Mouse (Mus musculus) forebrain, embryonic 13.5 days (tissue): Measurements from ENCODE around the gene Lrrc42. TPM values are rescaled to one million over a fixed set of nuclear protein-coding genes. Genes with fewer than 3 reads are reported as not detected.

Source experiments
- ATAC-seq: fragments of 200-750 bp; cut with Nextera tagmentation; 2 replicates; pipeline ENCODE4 v1.8.0; 2017
- H3K27ac ChIP-seq: fragments of 300-500 bp; sonication (generic); 2 replicates; pipeline ENCODE4 v1.5.1; 2015; ENCODE audit warnings: inconsistent platforms, mild to moderate bottlenecking, moderate library complexity
- H3K27me3 ChIP-seq: fragments of 300-500 bp; sonication (generic); 2 replicates; pipeline ENCODE4 v1.6.1; 2015; ENCODE audit warnings: mild to moderate bottlenecking, inconsistent platforms
- H3K36me3 ChIP-seq: fragments of 300-500 bp; sonication (generic); 2 replicates; pipeline ENCODE4 v1.6.1; 2015; ENCODE audit warnings: mild to moderate bottlenecking, inconsistent platforms; ENCODE audit not compliant: poor library complexity, severe bottlenecking
- H3K4me1 ChIP-seq: fragments of 300-500 bp; sonication (generic); 2 replicates; pipeline ENCODE4 v1.6.1; 2015; ENCODE audit warnings: inconsistent platforms
- H3K4me2 ChIP-seq: fragments of 300-500 bp; sonication (generic); 2 replicates; pipeline ENCODE4 v1.6.1; 2015; ENCODE audit warnings: inconsistent platforms, mild to moderate bottlenecking, moderate library complexity
- H3K4me3 ChIP-seq: fragments of 300-500 bp; sonication (generic); 2 replicates; pipeline ENCODE4 v1.5.1; 2015; ENCODE audit warnings: mild to moderate bottlenecking, inconsistent platforms
- H3K9ac ChIP-seq: fragments of 300-500 bp; sonication (generic); 2 replicates; pipeline ENCODE4 v1.6.1; 2015; ENCODE audit warnings: mild to moderate bottlenecking, inconsistent platforms
- H3K9me3 ChIP-seq: fragments of 300-500 bp; sonication (generic); replicated peaks from 2 replicates; pipeline ENCODE4 v1.6.1; 2016; ENCODE audit warnings: inconsistent platforms
- WGBS: fragments of 180-500 bp; shearing (Covaris S2); methylation state at CpG from one replicate; pipeline ENCODE4 v1.1.7; 2015; 5-methylcytosine and 5-hydroxymethylcytosine counted together
- polyA plus RNA-seq: library from polyadenylated mRNA; unstranded; fragments of >200 nt; fragmentation: Nextera tagmentation; extraction: Ambion mirVana; gene quantifications from 2 replicates; pipeline ENCODE4 v1.2.1, GENCODE M21; 2015

Lrrc42 gene
- polyA plus RNA-seq, 1 experiment from 2014 or later = 68.9 TPM

- peaks cover 17% of the 10 kb centered on the region for H3K36me3 ChIP-seq
- 90% methylated on average over 1 of the region's 1 CpGs for WGBS
Measured at GRCm38 (mm10) chr4:107246040-107246439, 7.3 kb downstream of the Lrrc42 start.

GRCm38 (mm10) chr4:107245368-107245767 is 8.0 kb downstream of the Lrrc42 start:
- no peaks in the 10 kb centered on the region for H3K27me3 ChIP-seq
- ATAC-seq = no peak
- H3K4me1 ChIP-seq = peaks cover 27% of the 10 kb centered on the region
- WGBS = 71% methylated on average over 2 of the region's 2 CpGs
- peaks cover 24% of the 10 kb centered on the region for H3K36me3 ChIP-seq
- H3K4me2 ChIP-seq = no peak overlapping the region
- H3K27ac ChIP-seq = no peak overlapping the region
- H3K9me3 ChIP-seq = no peaks in the 10 kb centered on the region
- H3K4me3 ChIP-seq = no peak overlapping the region
- no peak overlapping the region for H3K9ac ChIP-seq

More at GRCm38 (mm10) chr4:107246040-107246439, 7.3 kb downstream of the Lrrc42 start:
- no peak overlapping the region for H3K4me2 ChIP-seq
- ATAC-seq = no peak
- H3K27ac ChIP-seq = no peak overlapping the region
- peaks cover 27% of the 10 kb centered on the region for H3K4me1 ChIP-seq
- no peak overlapping the region for H3K9ac ChIP-seq
- H3K9me3 ChIP-seq = no peaks in the 10 kb centered on the region
- no peak overlapping the region for H3K4me3 ChIP-seq
- no peaks in the 10 kb centered on the region for H3K27me3 ChIP-seq

DNA sequence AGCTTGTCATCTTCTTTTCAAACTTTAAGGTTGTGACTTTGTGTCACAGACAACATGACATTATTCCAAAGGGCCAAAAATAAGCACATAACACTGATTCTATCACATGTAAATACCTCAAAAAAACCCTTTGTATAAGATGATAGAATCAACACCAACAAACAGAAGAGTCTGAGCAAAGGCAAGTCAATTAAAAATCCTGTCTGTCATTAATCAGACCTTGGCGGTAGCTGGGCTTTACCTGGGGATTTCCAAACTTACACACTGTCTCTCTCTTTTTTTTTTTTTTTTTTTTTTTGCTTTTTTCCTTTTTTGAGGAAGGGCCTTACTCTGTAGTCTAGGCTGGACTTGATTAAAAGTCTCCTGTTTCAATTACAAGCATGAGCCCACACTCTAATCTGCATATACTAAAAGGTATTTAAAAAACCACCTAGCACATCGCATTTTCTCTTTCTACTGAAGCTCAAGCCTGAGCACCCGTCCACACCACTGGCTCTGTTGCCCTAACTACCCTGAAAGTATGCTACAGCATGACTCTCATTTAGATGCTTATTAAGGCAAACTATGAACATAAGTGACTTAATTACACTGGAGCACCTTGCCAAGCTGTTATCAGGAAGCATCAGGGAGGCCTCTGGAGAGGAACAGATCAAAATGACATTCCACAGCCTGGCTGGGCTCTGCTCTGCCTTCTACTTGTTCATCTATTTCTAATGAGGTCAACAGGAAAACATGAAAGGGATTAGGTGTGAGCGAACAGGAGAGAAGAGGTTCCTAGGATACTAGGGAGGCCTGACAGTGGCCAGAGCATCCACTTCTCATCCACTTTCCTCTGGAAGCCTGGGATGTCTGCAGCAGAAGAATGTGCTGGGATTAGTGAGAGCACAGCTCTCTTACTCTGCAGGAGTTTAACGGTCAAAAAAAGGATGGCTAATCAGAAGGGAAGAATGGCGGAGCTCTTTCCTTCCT is 9.7 kb downstream of the Lrrc42 start:
- H3K4me3 ChIP-seq = no peak overlapping the region
- H3K9ac ChIP-seq = peak overlapping the region; percentile 8; the same call in 1 of the 2 replicates
- WGBS = 69% methylated on average over 6 of the region's 6 CpGs
- ATAC-seq = no peak
- H3K27me3 ChIP-seq = no peaks in the 10 kb centered on the region
- H3K4me1 ChIP-seq = peaks cover 11% of the 10 kb centered on the region
- no peak overlapping the region for H3K4me2 ChIP-seq
- H3K9me3 ChIP-seq = no peaks in the 10 kb centered on the region
- H3K27ac ChIP-seq = peak overlapping the region; percentile 27; the same call in 1 of the 2 replicates
- H3K36me3 ChIP-seq = peaks cover 40% of the 10 kb centered on the region

DNA sequence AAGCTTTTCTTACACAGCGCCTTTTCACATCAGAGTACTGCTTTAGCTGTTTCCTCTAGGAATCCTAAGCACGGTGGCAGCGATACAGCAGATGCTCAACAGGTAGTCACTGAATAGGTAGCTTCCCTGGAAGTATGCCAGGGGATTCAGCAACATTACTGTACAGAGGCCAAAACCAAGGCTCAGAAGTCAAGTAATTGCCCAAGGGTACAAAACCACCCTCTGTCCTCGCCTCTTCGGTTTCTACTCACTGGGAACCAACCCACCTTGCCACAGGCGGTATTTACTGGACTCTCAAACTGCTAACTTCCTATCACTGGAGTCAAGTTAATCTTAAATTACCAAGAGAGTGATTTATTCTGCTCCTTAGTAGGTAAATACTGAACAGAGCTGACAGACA is 13.1 kb downstream of the Lrrc42 start:
- no peak overlapping the region for H3K27ac ChIP-seq
- H3K9ac ChIP-seq = no peak overlapping the region
- H3K36me3 ChIP-seq = peaks cover 66% of the 10 kb centered on the region
- ATAC-seq = no peak
- 96% methylated on average over 6 of the region's 6 CpGs for WGBS
- no peaks in the 10 kb centered on the region for H3K9me3 ChIP-seq
- no peak overlapping the region for H3K4me2 ChIP-seq
- H3K4me1 ChIP-seq = peaks cover 8% of the 10 kb centered on the region; the same call in 1 of the 2 replicates
- H3K4me3 ChIP-seq = no peak overlapping the region
- H3K27me3 ChIP-seq = no peaks in the 10 kb centered on the region

DNA sequence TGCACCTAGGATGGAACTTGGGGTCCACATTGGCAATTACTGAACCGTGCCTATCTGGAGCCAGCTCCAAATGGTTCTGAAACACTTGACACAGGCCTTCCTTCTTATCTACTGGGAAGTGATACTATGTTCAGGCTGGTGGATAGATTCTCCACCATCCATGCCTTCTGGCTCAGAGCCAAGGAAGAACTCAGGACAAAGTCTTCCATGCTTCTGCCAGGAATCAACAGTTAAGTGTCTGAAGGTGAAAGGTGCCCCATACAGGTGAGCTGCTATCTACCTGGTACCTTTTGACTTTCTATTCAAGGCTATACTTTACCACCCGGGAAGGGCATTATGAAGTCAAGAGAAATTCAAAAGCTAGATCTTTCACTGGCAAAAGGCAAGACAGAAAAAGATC is 15.1 kb downstream of the Lrrc42 start:
- H3K4me3 ChIP-seq = no peak overlapping the region
- no peak overlapping the region for H3K4me2 ChIP-seq
- H3K4me1 ChIP-seq = no peaks in the 10 kb centered on the region
- H3K27me3 ChIP-seq = no peaks in the 10 kb centered on the region
- no peak overlapping the region for H3K27ac ChIP-seq
- WGBS = 91% methylated on average over 2 of the region's 2 CpGs
- no peak overlapping the region for H3K9ac ChIP-seq
- ATAC-seq = no peak
- H3K36me3 ChIP-seq = peaks cover 85% of the 10 kb centered on the region
- H3K9me3 ChIP-seq = no peaks in the 10 kb centered on the region

DNA sequence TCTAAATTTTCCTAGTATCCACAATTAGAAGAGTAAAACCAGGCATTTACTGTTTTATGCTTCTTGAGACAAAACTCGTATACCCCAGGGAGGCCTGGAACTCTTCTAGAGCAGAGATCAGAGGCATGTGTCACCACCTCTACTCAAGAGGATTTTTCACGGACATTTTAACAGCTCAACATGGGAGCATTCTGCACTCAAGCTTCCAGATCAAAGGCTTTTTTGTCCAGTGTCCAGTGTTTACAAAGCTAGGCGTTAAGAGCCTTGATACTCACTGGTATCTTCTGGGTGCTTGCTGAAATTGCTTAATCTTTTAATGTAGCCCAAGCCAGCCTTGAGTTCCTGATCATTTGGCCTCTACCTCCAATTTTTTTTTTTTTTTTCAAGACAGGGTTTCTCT is 21.1 kb downstream of the Lrrc42 start:
- ATAC-seq = no peak
- Histone ChIP-seq H3K27me3 (no peaks in the 10 kb centered on the region), H3K4me2 (no peak overlapping the region), H3K9ac (no peak overlapping the region), H3K4me1 (no peaks in the 10 kb centered on the region), H3K27ac (no peak overlapping the region), H3K36me3 (peaks cover 52% of the 10 kb centered on the region), H3K4me3 (no peak overlapping the region), H3K9me3 (no peaks in the 10 kb centered on the region)
- WGBS = 67% methylated on average over 3 of the region's 3 CpGs

GRCm38 (mm10) chr4:107226313-107226712 is 27.0 kb downstream of the Lrrc42 start:
- Histone ChIP-seq H3K4me3 (no peak overlapping the region), H3K36me3 (peaks cover 2% of the 10 kb centered on the region; the same call in 1 of the 2 replicates), H3K9ac (no peak overlapping the region), H3K4me2 (no peak overlapping the region), H3K27me3 (no peaks in the 10 kb centered on the region), H3K27ac (no peak overlapping the region), H3K4me1 (no peaks in the 10 kb centered on the region), H3K9me3 (no peaks in the 10 kb centered on the region)
- 91% methylated on average over 2 of the region's 2 CpGs for WGBS
- ATAC-seq = no peak

DNA sequence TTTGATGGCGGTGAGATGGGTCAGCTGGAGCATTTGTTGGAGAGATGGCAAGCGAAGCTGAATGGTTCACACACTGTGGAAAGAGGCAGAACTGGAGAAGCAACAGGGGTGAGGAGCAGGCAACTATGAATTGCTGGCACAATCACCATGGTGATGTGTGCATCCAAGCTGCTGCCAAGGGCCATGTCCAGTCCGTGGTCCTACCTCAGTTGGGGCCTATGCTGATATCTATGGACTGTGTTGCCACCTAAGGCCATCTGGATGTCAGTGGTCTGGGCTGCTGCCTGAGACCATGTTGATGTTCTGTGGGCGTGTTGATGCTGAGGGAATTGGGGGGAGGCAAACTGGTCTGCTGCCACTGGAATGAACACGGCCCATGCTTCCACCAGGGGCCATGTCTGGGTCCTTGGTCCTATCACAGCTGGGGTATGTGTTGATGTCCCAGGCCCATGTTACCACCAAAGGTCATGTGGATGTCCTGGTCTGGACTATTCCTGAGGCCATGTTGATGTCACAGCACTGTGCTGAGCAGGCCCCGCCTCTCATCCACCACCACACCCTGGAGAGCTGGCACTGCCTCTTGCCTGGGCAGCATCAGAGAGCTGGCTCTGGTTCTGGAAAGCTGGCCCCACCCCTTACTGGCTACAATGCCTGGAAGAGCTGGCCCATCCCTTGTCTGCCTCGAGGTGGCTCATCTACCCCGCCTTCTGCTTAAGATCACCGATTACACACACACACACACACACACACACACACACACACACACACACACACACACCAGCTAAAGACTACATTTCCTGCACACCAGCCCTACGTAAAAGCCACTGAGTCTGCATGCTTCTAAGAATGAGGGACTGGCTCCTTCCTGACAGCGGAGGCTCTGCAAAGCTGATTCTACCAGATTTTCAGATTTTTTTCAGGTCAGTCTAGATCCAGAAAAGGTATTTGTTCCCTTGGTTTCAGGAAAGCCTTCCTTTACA is 29.8 kb downstream of the Lrrc42 start:
- no peak overlapping the region for H3K4me2 ChIP-seq
- ATAC-seq = 0 out of 2 replicates have a peak, but pooled peaks have one; percentile 21
- WGBS = 83% methylated on average over 11 of the region's 11 CpGs
- no peak overlapping the region for H3K4me3 ChIP-seq
- no peak overlapping the region for H3K9ac ChIP-seq
- H3K27me3 ChIP-seq = no peaks in the 10 kb centered on the region
- H3K27ac ChIP-seq = no peak overlapping the region
- H3K4me1 ChIP-seq = no peaks in the 10 kb centered on the region
- no peaks in the 10 kb centered on the region for H3K9me3 ChIP-seq
- H3K36me3 ChIP-seq = no peaks in the 10 kb centered on the region

- Histone ChIP-seq H3K4me3 (no peak overlapping the region), H3K36me3 (no peaks in the 10 kb centered on the region), H3K9ac (no peak overlapping the region), H3K9me3 (no peaks in the 10 kb centered on the region), H3K27ac (no peak overlapping the region), H3K27me3 (no peaks in the 10 kb centered on the region), H3K4me2 (no peak overlapping the region), H3K4me1 (no peaks in the 10 kb centered on the region)
- WGBS = 93% methylated on average over 5 of the region's 5 CpGs
- no peak for ATAC-seq
Measured at GRCm38 (mm10) chr4:107221524-107221923, 31.8 kb downstream of the Lrrc42 start.

- no peak overlapping the region for H3K4me2 ChIP-seq
- no peaks in the 10 kb centered on the region for H3K9me3 ChIP-seq
- no peaks in the 10 kb centered on the region for H3K36me3 ChIP-seq
- H3K27ac ChIP-seq = no peak overlapping the region
- H3K27me3 ChIP-seq = no peaks in the 10 kb centered on the region
- H3K9ac ChIP-seq = no peak overlapping the region
- H3K4me3 ChIP-seq = no peak overlapping the region
- WGBS = 90% methylated on average over 9 of the region's 9 CpGs
- no peaks in the 10 kb centered on the region for H3K4me1 ChIP-seq
- no peak for ATAC-seq
Measured at GRCm38 (mm10) chr4:107217574-107217973, 35.8 kb downstream of the Lrrc42 start.

- Histone ChIP-seq H3K27me3 (no peaks in the 10 kb centered on the region), H3K36me3 (no peaks in the 10 kb centered on the region; the same call in 1 of the 2 replicates), H3K27ac (no peak overlapping the region), H3K9ac (no peak overlapping the region), H3K4me2 (no peak overlapping the region), H3K9me3 (no peaks in the 10 kb centered on the region), H3K4me1 (no peaks in the 10 kb centered on the region), H3K4me3 (no peak overlapping the region)
- ATAC-seq = no peak
- 79% methylated on average over 12 of the region's 12 CpGs for WGBS
Measured at GRCm38 (mm10) chr4:107213279-107214011, 39.9 kb downstream of the Lrrc42 start.
